Mouse (Mus musculus): ENCODE results near the gene Elavl3. TPM values are rescaled to one million over a fixed set of nuclear protein-coding genes. Genes with fewer than 3 reads are reported as not detected.

Elavl3 gene
- total and polyA plus RNA-seq, 3 experiments = 0.15 to 1.1 TPM; not detected in 1

GRCm38 (mm10) chr9:22085022-22085834 is 33.4 kb upstream of the Elavl3 start, which contains the start of gene Ecsit (continued):
- TF ChIP-seq TCF12 (IDR thresholded peaks at IDR 0.05; ENCODE audit: low read depth, low read length) = peak; percentile 62
- TF ChIP-seq USF1 (IDR thresholded peaks at IDR 0.05; ENCODE audit: low read depth, low read length) = peak; percentile 88
- no peak for TF ChIP-seq GABPA (IDR thresholded peaks at IDR 0.05; ENCODE audit: low read depth, low read length)
- peak; percentile 100 for TF ChIP-seq MXI1 (IDR thresholded peaks at IDR 0.05; ENCODE audit: low read depth, low read length)
- peak; percentile 93; the same call in 1 of the 2 replicates for TF ChIP-seq ZMIZ1 (IDR thresholded peaks at IDR 0.05; ENCODE audit: low read depth, low read length)
- TF ChIP-seq BHLHE40 (IDR thresholded peaks at IDR 0.05; ENCODE audit: borderline replicate concordance, low read depth, low read length) = peak; percentile 64; the same call in 1 of the 2 replicates
- no peak; a peak in 1 of 4 replicates for TF ChIP-seq EP300 (IDR thresholded peaks at IDR 0.05; ENCODE audit: low read depth in 1 of 2, low read length in 2 of 2)
- peak; percentile 90 for TF ChIP-seq TBP (IDR thresholded peaks at IDR 0.05; ENCODE audit: low read depth, low read length)
- TF ChIP-seq HCFC1 (IDR thresholded peaks at IDR 0.05; ENCODE audit: low read depth, low read length) = peak; percentile 87
- no peak for TF ChIP-seq RCOR1 (IDR thresholded peaks at IDR 0.05; ENCODE audit: low read depth, low read length)

DNA sequence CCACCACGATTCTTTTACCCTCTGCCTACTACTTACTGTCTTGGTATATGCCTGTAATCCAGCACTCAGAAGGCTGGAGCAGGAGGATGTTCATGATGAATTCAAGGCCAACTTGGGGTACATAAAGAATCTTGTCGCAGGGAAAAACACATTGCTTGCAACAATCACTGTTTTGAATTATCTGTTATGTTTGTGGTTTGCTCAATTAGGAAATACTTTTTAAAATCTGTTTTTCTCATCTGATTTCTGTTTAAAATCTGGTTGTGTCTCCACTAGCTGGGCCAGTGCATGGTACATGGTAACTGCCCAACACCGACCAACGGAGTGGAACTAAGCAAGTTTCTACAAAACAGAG is 32.8 kb upstream of the Elavl3 start:
- H3K4me1 ChIP-seq (ENCODE audit: control insufficient read depth in 1 of 2, insufficient read depth in 2 of 2, low read length in 2 of 2) = peaks cover 6 to 11% of the 10 kb centered on the region in 2 experiments
- peak overlapping the region; percentile 73 to 79 for H3K4me3 ChIP-seq (ENCODE audit: control insufficient read depth in 1 of 2, insufficient read depth in 1 of 2, low read depth in 2 of 2, low read length in 2 of 2)
- H3K9me3 ChIP-seq (replicated peaks; ENCODE audit: insufficient read depth, low read length) = no peaks in the 10 kb centered on the region
- peaks cover 10% of the 10 kb centered on the region for H3K79me2 ChIP-seq (ENCODE audit: control insufficient read depth, insufficient read depth, low read length, poor library complexity)
- H3K27me3 ChIP-seq (ENCODE audit: control insufficient read depth in 1 of 2, insufficient read depth in 2 of 2, low read length in 2 of 2) = no peaks in the 10 kb centered on the region
- peaks cover 0 to 9% of the 10 kb centered on the region in 2 experiments; a peak in 3 of 4 replicates for H3K36me3 ChIP-seq (ENCODE audit: control insufficient read depth in 1 of 2, insufficient read depth in 2 of 2, low read length in 2 of 2)
- H3K9ac ChIP-seq (ENCODE audit: control insufficient read depth, low read depth, low read length, poor library complexity, severe bottlenecking) = peak overlapping the region; percentile 71
- no peak overlapping the region for H3K27ac ChIP-seq (ENCODE audit: control insufficient read depth, low read depth, low read length)
- no peak for DNase-seq (ENCODE audit: low read depth, low spot score)
- TF ChIP-seq TCF12 (IDR thresholded peaks at IDR 0.05; ENCODE audit: low read depth, low read length) (0 out of 2 replicates have a peak, but pooled peaks have one; percentile 6), MEF2A (IDR thresholded peaks at IDR 0.05; ENCODE audit: extremely low read depth, insufficient replicate concordance, low read depth, low read length, poor library complexity, severe bottlenecking) (no peak), USF2 (IDR thresholded peaks at IDR 0.05; ENCODE audit: borderline replicate concordance in 1 of 2, insufficient read depth in 1 of 2, low read depth in 1 of 2, low read length in 2 of 2) (no peak), GABPA (IDR thresholded peaks at IDR 0.05; ENCODE audit: low read depth, low read length) (no peak), MAFK (IDR thresholded peaks at IDR 0.05; ENCODE audit: borderline replicate concordance, low read depth, low read length) (no peak), TBP (IDR thresholded peaks at IDR 0.05; ENCODE audit: low read depth, low read length) (no peak), GATA1 (IDR thresholded peaks at IDR 0.05; ENCODE audit: low read depth, low read length) (no peak), KAT2A (conservative IDR thresholded peaks at IDR 0.05; ENCODE audit: low read depth, low read length) (no peak), MAX (IDR thresholded peaks at IDR 0.05; ENCODE audit: low read length) (no peak), ZC3H11A (IDR thresholded peaks at IDR 0.05; ENCODE audit: low read depth, low read length) (no peak), CTCF (IDR thresholded peaks at IDR 0.05 in 2 of 3, conservative IDR thresholded peaks at IDR 0.05 in 1 of 3; ENCODE audit: control insufficient read depth in 1 of 3, insufficient read depth in 1 of 3, low read depth in 2 of 3, low read length in 3 of 3, poor library complexity in 1 of 3, severe bottlenecking in 1 of 3) (no peak), UBTF (IDR thresholded peaks at IDR 0.05; ENCODE audit: borderline replicate concordance, insufficient read depth, low read depth, low read length) (no peak), POLR2AphosphoS5 (IDR thresholded peaks at IDR 0.05; ENCODE audit: borderline replicate concordance, low read depth, low read length) (no peak), ZMIZ1 (IDR thresholded peaks at IDR 0.05; ENCODE audit: low read depth, low read length) (no peak), EP300 (IDR thresholded peaks at IDR 0.05; ENCODE audit: low read depth in 1 of 2, low read length in 2 of 2) (0 out of 4 replicates have a peak, but pooled peaks of 1 of the 2 experiments have one; percentile 32), SMC3 (IDR thresholded peaks at IDR 0.05; ENCODE audit: low read depth, low read length) (no peak), CHD1 (IDR thresholded peaks at IDR 0.05; ENCODE audit: low read depth, low read length) (no peak), ELF1 (IDR thresholded peaks at IDR 0.05; ENCODE audit: low read depth, low read length) (no peak), SIN3A (IDR thresholded peaks at IDR 0.05; ENCODE audit: low read length) (no peak), CHD2 (IDR thresholded peaks at IDR 0.05; ENCODE audit: low read length) (no peak), POLR2AphosphoS2 (IDR thresholded peaks at IDR 0.05; ENCODE audit: low read length) (no peak), ETS1 (IDR thresholded peaks at IDR 0.05; ENCODE audit: low read depth, low read length) (no peak), MYC (IDR thresholded peaks at IDR 0.05; ENCODE audit: low read depth, low read length) (no peak), MXI1 (IDR thresholded peaks at IDR 0.05; ENCODE audit: low read depth, low read length) (no peak), RCOR1 (IDR thresholded peaks at IDR 0.05; ENCODE audit: low read depth, low read length) (peak; percentile 98), MYB (IDR thresholded peaks at IDR 0.05; ENCODE audit: low read depth, low read length) (no peak), USF1 (IDR thresholded peaks at IDR 0.05; ENCODE audit: low read depth, low read length) (no peak), ZKSCAN1 (IDR thresholded peaks at IDR 0.05; ENCODE audit: low read depth, low read length) (no peak), TAL1 (IDR thresholded peaks at IDR 0.05; ENCODE audit: low read length) (no peak), BHLHE40 (IDR thresholded peaks at IDR 0.05; ENCODE audit: borderline replicate concordance, low read depth, low read length) (peak; percentile 23; the same call in 1 of the 2 replicates)

Measured in MEL (cell line).